Mouse (Mus musculus): ENCODE results near the gene Rps8. TPM values are rescaled to one million over a fixed set of nuclear protein-coding genes. Genes with fewer than 3 reads are reported as not detected.
A peak's percentile ranks its signal among the peaks of the same experiment; 100 is the strongest.

Gene Rps8
- polyA plus RNA-seq, 1 experiment from 2014 or later = 968 TPM

GRCm38 (mm10) chr4:117110985-117111384, 45.1 kb downstream of the Rps8 start:
- ATAC-seq (ENCODE audit: insufficient number of reproducible peaks, low FRiP score, low TSS enrichment, low read depth) = no peak
- Histone ChIP-seq H3K4me2 (replicated peaks) (no peak overlapping the region), H3K4me1 (no peaks in the 10 kb centered on the region), H3K27me3 (no peaks in the 10 kb centered on the region), H3K27ac (replicated peaks) (no peak overlapping the region), H3K9me3 (replicated peaks) (no peaks in the 10 kb centered on the region), H3K36me3 (peaks cover 57% of the 10 kb centered on the region), H3K4me3 (replicated peaks) (no peak overlapping the region), H3K9ac (no peak overlapping the region)
- WGBS = 91% methylated on average over 11 of the region's 11 CpGs

DNA sequence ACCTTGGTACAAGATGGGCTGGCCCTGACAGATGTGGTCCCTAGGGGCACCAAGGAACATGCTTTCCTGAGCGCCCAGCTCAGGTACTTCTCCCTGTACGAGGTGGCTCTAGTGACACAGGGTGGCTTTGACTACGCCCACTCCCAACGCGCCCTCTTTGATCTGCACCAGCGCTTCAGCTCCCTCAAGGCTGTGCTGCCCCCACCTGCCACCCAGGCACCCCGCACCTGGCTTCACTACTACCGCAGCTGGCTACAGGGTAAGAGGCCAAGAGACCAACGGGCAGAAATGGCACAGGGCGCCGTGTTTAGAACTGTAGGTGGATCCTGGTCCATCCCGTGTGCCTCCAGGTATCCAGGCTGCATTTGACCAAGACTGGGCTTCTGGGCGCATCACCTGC, 45.8 kb downstream of the Rps8 start:
- WGBS = 92% methylated on average over 13 of the region's 13 CpGs
- ATAC-seq (ENCODE audit: insufficient number of reproducible peaks, low FRiP score, low TSS enrichment, low read depth) = no peak
- no peak overlapping the region for H3K4me3 ChIP-seq (replicated peaks)
- peaks cover 7% of the 10 kb centered on the region for H3K4me1 ChIP-seq
- H3K36me3 ChIP-seq = peaks cover 60% of the 10 kb centered on the region
- H3K27ac ChIP-seq (replicated peaks) = no peak overlapping the region
- H3K9me3 ChIP-seq (replicated peaks) = no peaks in the 10 kb centered on the region
- H3K9ac ChIP-seq = no peak overlapping the region
- no peaks in the 10 kb centered on the region for H3K27me3 ChIP-seq
- H3K4me2 ChIP-seq (replicated peaks) = no peak overlapping the region

- no peak for ATAC-seq (ENCODE audit: insufficient number of reproducible peaks, low FRiP score, low TSS enrichment, low read depth)
- WGBS = 92% methylated on average over 25 of the region's 25 CpGs
Observed at GRCm38 (mm10) chr4:117109330-117109729, 46.7 kb downstream of the Rps8 start.

GRCm38 (mm10) chr4:117108524-117108849, 47.6 kb downstream of the Rps8 start:
- 96% methylated on average over 6 of the region's 6 CpGs for WGBS
- no peak overlapping the region for H3K9ac ChIP-seq
- H3K27ac ChIP-seq (replicated peaks) = no peak overlapping the region
- ATAC-seq (ENCODE audit: insufficient number of reproducible peaks, low FRiP score, low TSS enrichment, low read depth) = no peak
- peaks cover 46% of the 10 kb centered on the region for H3K36me3 ChIP-seq
- H3K4me2 ChIP-seq (replicated peaks) = no peak overlapping the region
- H3K4me1 ChIP-seq = peaks cover 20% of the 10 kb centered on the region
- H3K4me3 ChIP-seq (replicated peaks) = no peak overlapping the region
- H3K27me3 ChIP-seq = no peaks in the 10 kb centered on the region
- no peaks in the 10 kb centered on the region for H3K9me3 ChIP-seq (replicated peaks)

More at GRCm38 (mm10) chr4:117109330-117109729, 46.7 kb downstream of the Rps8 start:
- no peaks in the 10 kb centered on the region for H3K9me3 ChIP-seq (replicated peaks)
- no peaks in the 10 kb centered on the region for H3K27me3 ChIP-seq
- H3K4me1 ChIP-seq = peaks cover 16% of the 10 kb centered on the region
- H3K27ac ChIP-seq (replicated peaks) = no peak overlapping the region
- H3K9ac ChIP-seq = no peak overlapping the region
- H3K4me2 ChIP-seq (replicated peaks) = no peak overlapping the region
- H3K4me3 ChIP-seq (replicated peaks) = no peak overlapping the region
- H3K36me3 ChIP-seq = peaks cover 54% of the 10 kb centered on the region

- no peaks in the 10 kb centered on the region for H3K27me3 ChIP-seq
- H3K36me3 ChIP-seq = peaks cover 41% of the 10 kb centered on the region
Observed at GRCm38 (mm10) chr4:117107813-117108523, 48.1 kb downstream of the Rps8 start.

DNA sequence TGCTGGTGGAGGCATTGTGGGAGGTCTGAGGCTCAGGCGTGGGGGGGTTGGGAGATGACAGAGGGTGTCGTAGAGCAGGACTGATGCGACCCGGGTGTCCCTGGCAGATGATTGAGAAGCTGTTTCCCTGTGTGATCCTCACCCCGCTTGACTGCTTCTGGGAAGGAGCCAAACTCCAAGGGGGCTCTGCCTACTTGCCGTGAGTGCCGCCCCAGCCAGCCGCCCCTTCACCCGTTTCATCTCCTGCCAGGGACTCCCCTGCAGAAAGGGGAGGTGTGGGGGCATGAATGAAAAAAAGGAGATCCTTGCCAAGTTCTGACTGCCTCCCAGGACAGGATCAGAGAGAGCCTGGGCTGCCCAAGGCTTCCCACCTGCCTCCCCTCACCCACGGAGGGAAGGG, 50.9 kb downstream of the Rps8 start:
- 30% methylated on average over 10 of the region's 10 CpGs for WGBS

More at GRCm38 (mm10) chr4:117107813-117108523, 48.1 kb downstream of the Rps8 start:
- WGBS = 89% methylated on average over 18 of the region's 18 CpGs
- H3K4me3 ChIP-seq (replicated peaks) = no peak overlapping the region
- no peak overlapping the region for H3K27ac ChIP-seq (replicated peaks)
- H3K4me2 ChIP-seq (replicated peaks) = no peak overlapping the region
- H3K9me3 ChIP-seq (replicated peaks) = no peaks in the 10 kb centered on the region
- H3K9ac ChIP-seq = no peak overlapping the region
- H3K4me1 ChIP-seq = peaks cover 20% of the 10 kb centered on the region
- no peak for ATAC-seq (ENCODE audit: insufficient number of reproducible peaks, low FRiP score, low TSS enrichment, low read depth)

GRCm38 (mm10) chr4:117104672-117105071, 51.4 kb downstream of the Rps8 start:
- Histone ChIP-seq H3K27ac (replicated peaks) (0 out of 2 replicates have a peak overlapping the region, but pooled peaks have one; percentile 29), H3K4me1 (peaks cover 43% of the 10 kb centered on the region), H3K4me2 (replicated peaks) (no peak overlapping the region), H3K9ac (no peak overlapping the region), H3K27me3 (no peaks in the 10 kb centered on the region), H3K9me3 (replicated peaks) (no peaks in the 10 kb centered on the region), H3K4me3 (replicated peaks) (no peak overlapping the region), H3K36me3 (peaks cover 23% of the 10 kb centered on the region)
- WGBS = 58% methylated on average over 10 of the region's 10 CpGs
- no peak for ATAC-seq (ENCODE audit: insufficient number of reproducible peaks, low FRiP score, low TSS enrichment, low read depth)

More for the DNA sequence above, 50.9 kb downstream of the Rps8 start:
- Histone ChIP-seq H3K36me3 (peaks cover 24% of the 10 kb centered on the region), H3K9ac (no peak overlapping the region), H3K4me3 (replicated peaks) (no peak overlapping the region), H3K4me2 (replicated peaks) (0 out of 2 replicates have a peak overlapping the region, but pooled peaks have one; percentile 6), H3K9me3 (replicated peaks) (no peaks in the 10 kb centered on the region), H3K27me3 (no peaks in the 10 kb centered on the region), H3K4me1 (peaks cover 43% of the 10 kb centered on the region), H3K27ac (replicated peaks) (0 out of 2 replicates have a peak overlapping the region, but pooled peaks have one; percentile 29)
- ATAC-seq (ENCODE audit: insufficient number of reproducible peaks, low FRiP score, low TSS enrichment, low read depth) = no peak

Small RNAs within 50 kb of the gene (microRNA-seq; reads per million reads assigned to microRNA genes)
- gene Gm22398 (ENCODE audit: borderline number of aligned reads) = not detected

Other genes with a start within 250 kb of the Rps8 start
- 87.8 and 97.3 TPM in 2 replicates for gene Urod, start 161.8 kb downstream of the Rps8 start, polyA plus RNA-seq (2015; fragmentation: Nextera tagmentation; extraction: Ambion mirVana)
- gene Hectd3, start 160.9 kb downstream of the Rps8 start, polyA plus RNA-seq (2015; fragmentation: Nextera tagmentation; extraction: Ambion mirVana) = 13.9 and 14.2 TPM in 2 replicates
- gene Eif2b3, start 136.8 kb downstream of the Rps8 start, polyA plus RNA-seq (2015; fragmentation: Nextera tagmentation; extraction: Ambion mirVana) = 40.4 and 41.3 TPM in 2 replicates
- gene Ptch2, start 60.2 kb downstream of the Rps8 start, polyA plus RNA-seq (2015; fragmentation: Nextera tagmentation; extraction: Ambion mirVana) = 20.8 and 22.5 TPM in 2 replicates
- 13.2 and 13.5 TPM in 2 replicates for gene Btbd19, start 30.5 kb downstream of the Rps8 start, polyA plus RNA-seq (2015; fragmentation: Nextera tagmentation; extraction: Ambion mirVana)
- gene Tctex1d4, start 29.4 kb downstream of the Rps8 start, polyA plus RNA-seq (2015; fragmentation: Nextera tagmentation; extraction: Ambion mirVana) = 3.0 and 6.1 TPM in 2 replicates
- gene Plk3, start 22.3 kb downstream of the Rps8 start, polyA plus RNA-seq (2015; fragmentation: Nextera tagmentation; extraction: Ambion mirVana) = 7.7 and 8.1 TPM in 2 replicates
- 45.8 and 47.5 TPM in 2 replicates for gene Kif2c, start 26.4 kb upstream of the Rps8 start, polyA plus RNA-seq (2015; fragmentation: Nextera tagmentation; extraction: Ambion mirVana)
- 22.1 and 24.6 TPM in 2 replicates for gene Tmem53, start 95.7 kb upstream of the Rps8 start, polyA plus RNA-seq (2015; fragmentation: Nextera tagmentation; extraction: Ambion mirVana)
- 3.2 and 5.7 TPM in 2 replicates for gene Armh1, start 95.9 kb upstream of the Rps8 start, polyA plus RNA-seq (2015; fragmentation: Nextera tagmentation; extraction: Ambion mirVana)